16 mouse cellular contexts compared by ENCODE assay signal in the genomic region with DNA sequence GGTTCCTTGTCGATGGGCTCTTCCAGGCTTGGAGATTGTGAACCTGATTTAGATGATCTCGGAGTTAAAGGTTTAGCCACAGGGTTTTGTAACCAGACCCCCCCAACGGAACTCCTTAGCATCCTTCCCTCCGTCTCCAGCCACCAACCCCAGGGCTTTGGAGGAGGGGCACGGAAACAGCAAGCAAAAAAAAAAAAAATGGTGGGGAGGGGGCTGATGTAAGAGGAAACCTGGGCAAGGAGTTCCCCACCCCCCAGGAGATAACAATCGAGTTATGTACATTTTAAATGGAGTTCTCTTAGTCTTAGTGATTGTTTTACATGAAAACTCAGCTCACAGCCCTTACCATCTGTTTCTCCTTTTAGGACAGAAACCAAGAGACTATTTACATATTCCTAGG.
A peak's percentile ranks its signal among the peaks of the same experiment; 100 is the strongest.
DNase-seq lines count a peak whose midpoint lies in the region; ATAC-seq and TF ChIP-seq lines count a peak whose summit lies in the region.
"Had no signal": no experiment of that assay in that cellular context is flagged by ENCODE, and none has a peak within 500 bp of the region (broad histone marks: within the 10 kb centered on the region; RNA-seq: fewer than 3 reads in every experiment).

No protein-coding gene starts in this region.

- TF ChIP-seq POLR2A in kidney, adult 2 months (IDR thresholded peaks at IDR 0.05; ENCODE audit: low read depth, low read length), result no peak
- TF ChIP-seq POLR2A in cerebellum, adult 2 months (IDR thresholded peaks at IDR 0.05; ENCODE audit: borderline replicate concordance, insufficient read depth, low read length), result no peak

- no peak overlapping the region for H3K27ac ChIP-seq in heart, embryonic 13.5 days (replicated peaks)
- no peak overlapping the region for H3K27ac ChIP-seq in kidney, postnatal 0 days
- no peak overlapping the region for H3K27ac ChIP-seq in kidney, adult 2 months (ENCODE audit: insufficient read depth, low read depth, low read length)
- no peak overlapping the region for H3K27ac ChIP-seq in embryonic facial prominence, embryonic 10.5 days (replicated peaks)
- no peak overlapping the region for H3K27ac ChIP-seq in limb, embryonic 10.5 days
- no peak overlapping the region for H3K27ac ChIP-seq in cerebellum, adult 2 months (ENCODE audit: insufficient read depth, low read length)
- H3K27ac ChIP-seq: forebrain, embryonic 13.5 days; left cerebral cortex, adult 2 months; liver, embryonic 12.5 days; midbrain, embryonic 12.5 days had no signal

- 31% methylated on average over 6 of the region's 6 CpGs for WGBS in heart, embryonic 13.5 days
- 17% methylated on average over 6 of the region's 6 CpGs for WGBS in kidney, postnatal 0 days
- 39% methylated on average over 6 of the region's 6 CpGs for WGBS in kidney, adult 2 months
- 28% methylated on average over 6 of the region's 6 CpGs for WGBS in embryonic facial prominence, embryonic 10.5 days
- 18% methylated on average over 6 of the region's 6 CpGs for WGBS in limb, embryonic 10.5 days
- 52% methylated on average over 6 of the region's 6 CpGs for WGBS in cerebellum, adult 2 months

- DNase-seq in heart, adult 8-10 months (ENCODE audit: low spot score), result no peak
- no peak for DNase-seq in kidney, postnatal 0 days (ENCODE audit: low spot score)
- no peak for DNase-seq in kidney, adult 2 months
- peak; percentile 21 for DNase-seq in embryonic facial prominence, embryonic 10.5 days (ENCODE audit: low spot score)
- no peak for DNase-seq in limb, embryonic 10.5 days (ENCODE audit: low spot score)
- DNase-seq in left cerebral cortex, postnatal 14 days (ENCODE audit: low spot score in 2 of 2), result no peak
- no peak for DNase-seq in cerebellum, adult 2 months
- DNase-seq: cerebellum, adult 11 months; heart, adult 18-20 months; thymus, postnatal 14 days had no signal

- no peak for ATAC-seq in heart, embryonic 13.5 days (ENCODE audit: extremely low read depth, insufficient number of reproducible peaks, low FRiP score, low TSS enrichment)
- ATAC-seq in kidney, postnatal 0 days (replicated peaks; ENCODE audit: low FRiP score, low read depth), result no peak
- ATAC-seq: activated CD4-positive, CD25-positive, alpha-beta regulatory T cell, adult 4 months; forebrain, embryonic 13.5 days; liver, embryonic 12.5 days had no signal

- H3K9me3 ChIP-seq in heart, embryonic 13.5 days, result no peaks in the 10 kb centered on the region
- no peaks in the 10 kb centered on the region for H3K9me3 ChIP-seq in kidney, postnatal 0 days (replicated peaks; ENCODE audit: low read length)
- H3K9me3 ChIP-seq in embryonic facial prominence, embryonic 10.5 days, result no peaks in the 10 kb centered on the region
- no peaks in the 10 kb centered on the region for H3K9me3 ChIP-seq in limb, embryonic 10.5 days (replicated peaks)
- H3K9me3 ChIP-seq: forebrain, embryonic 13.5 days; liver, embryonic 12.5 days; midbrain, embryonic 12.5 days had no signal

- H3K4me2 ChIP-seq in heart, embryonic 13.5 days, result peak overlapping the region; percentile 58
- 0 out of 2 replicates have a peak overlapping the region, but pooled peaks have one; percentile 15 for H3K4me2 ChIP-seq in kidney, postnatal 0 days (ENCODE audit: low read length)
- H3K4me2 ChIP-seq: liver, embryonic 12.5 days had no signal

- peaks cover 11% of the 10 kb centered on the region for H3K4me1 ChIP-seq in heart, embryonic 13.5 days
- no peaks in the 10 kb centered on the region for H3K4me1 ChIP-seq in kidney, postnatal 0 days (replicated peaks; ENCODE audit: insufficient read depth, low read length)
- no peaks in the 10 kb centered on the region for H3K4me1 ChIP-seq in kidney, adult 2 months (ENCODE audit: control insufficient read depth, insufficient read depth, low read length)
- H3K4me1 ChIP-seq in embryonic facial prominence, embryonic 10.5 days, result peaks cover 19% of the 10 kb centered on the region
- peaks cover 19% of the 10 kb centered on the region for H3K4me1 ChIP-seq in limb, embryonic 10.5 days
- no peaks in the 10 kb centered on the region for H3K4me1 ChIP-seq in cerebellum, adult 2 months (ENCODE audit: control insufficient read depth, insufficient read depth, low read length)
- H3K4me1 ChIP-seq: liver, embryonic 12.5 days had no signal

- H3K36me3 ChIP-seq in heart, embryonic 13.5 days, result no peaks in the 10 kb centered on the region
- no peaks in the 10 kb centered on the region for H3K36me3 ChIP-seq in kidney, postnatal 0 days (ENCODE audit: insufficient read depth, low read length)
- H3K36me3 ChIP-seq in kidney, adult 2 months (ENCODE audit: control insufficient read depth, insufficient read depth, low read length), result no peaks in the 10 kb centered on the region
- H3K36me3 ChIP-seq in embryonic facial prominence, embryonic 10.5 days (replicated peaks), result no peaks in the 10 kb centered on the region
- H3K36me3 ChIP-seq in limb, embryonic 10.5 days, result no peaks in the 10 kb centered on the region
- H3K36me3 ChIP-seq: liver, embryonic 12.5 days; midbrain, embryonic 12.5 days had no signal

- intact Hi-C loops in left cerebral cortex, postnatal 14 days (cut with DNase I), result no loop called here

- 0 out of 2 replicates have a peak overlapping the region, but pooled peaks have one; percentile 37 for H3K9ac ChIP-seq in heart, embryonic 13.5 days
- no peak overlapping the region for H3K9ac ChIP-seq in kidney, postnatal 0 days (ENCODE audit: low read depth, low read length)
- H3K9ac ChIP-seq: forebrain, embryonic 13.5 days; liver, embryonic 12.5 days; midbrain, embryonic 12.5 days had no signal

- TF ChIP-seq CTCF in kidney, postnatal 0 days (IDR thresholded peaks at IDR 0.05; ENCODE audit: low read depth), result no peak
- TF ChIP-seq CTCF in kidney, adult 2 months (conservative IDR thresholded peaks at IDR 0.05; ENCODE audit: insufficient read depth, insufficient read length, low read depth, low read length), result no peak
- no peak for TF ChIP-seq CTCF in cerebellum, adult 2 months (IDR thresholded peaks at IDR 0.05; ENCODE audit: borderline replicate concordance, insufficient read depth, low read depth, low read length)

- H3K4me3 ChIP-seq in heart, embryonic 13.5 days, result peak overlapping the region; percentile 22; the same call in 1 of the 2 replicates
- H3K4me3 ChIP-seq in kidney, postnatal 0 days (replicated peaks; ENCODE audit: low read depth, low read length), result no peak overlapping the region
- no peak overlapping the region for H3K4me3 ChIP-seq in kidney, adult 2 months (ENCODE audit: insufficient read depth, low read depth, low read length)
- H3K4me3 ChIP-seq in embryonic facial prominence, embryonic 10.5 days, result peak overlapping the region; percentile 40; the same call in 1 of the 2 replicates
- H3K4me3 ChIP-seq in limb, embryonic 10.5 days, result peak overlapping the region; percentile 18; the same call in 1 of the 2 replicates
- no peak overlapping the region for H3K4me3 ChIP-seq in cerebellum, adult 2 months (replicated peaks; ENCODE audit: insufficient read depth, low read depth, low read length)
- H3K4me3 ChIP-seq: forebrain, embryonic 13.5 days; left cerebral cortex, adult 2 months; liver, embryonic 12.5 days; midbrain, embryonic 12.5 days had no signal

- no peaks in the 10 kb centered on the region for H3K27me3 ChIP-seq in heart, embryonic 13.5 days (replicated peaks)
- H3K27me3 ChIP-seq in kidney, postnatal 0 days (ENCODE audit: insufficient read depth, low read length), result no peaks in the 10 kb centered on the region
- H3K27me3 ChIP-seq in kidney, adult 2 months (replicated peaks; ENCODE audit: control insufficient read depth, insufficient read depth, low read length), result no peaks in the 10 kb centered on the region
- peaks cover 10% of the 10 kb centered on the region; the same call in 1 of the 2 replicates for H3K27me3 ChIP-seq in embryonic facial prominence, embryonic 10.5 days (replicated peaks; ENCODE audit: low read depth, poor library complexity, severe bottlenecking)
- H3K27me3 ChIP-seq in limb, embryonic 10.5 days (ENCODE audit: low read depth, poor library complexity, severe bottlenecking), result peaks cover 6% of the 10 kb centered on the region; the same call in 1 of the 2 replicates
- H3K27me3 ChIP-seq in cerebellum, adult 2 months (ENCODE audit: control insufficient read depth, insufficient read depth, low read length), result no peaks in the 10 kb centered on the region; the same call in 1 of the 2 replicates
- H3K27me3 ChIP-seq: forebrain, embryonic 13.5 days; liver, embryonic 12.5 days had no signal

Comparison
In these comparisons a context has a peak if more than half of its experiments do, and no peak if none do; other contexts are left out.
1. H3K4me3 ChIP-seq: peak in heart, embryonic 13.5 days (single experiment), embryonic facial prominence, embryonic 10.5 days (single experiment) and limb, embryonic 10.5 days (single experiment); none in kidney, postnatal 0 days (single experiment), kidney, adult 2 months (single experiment) and cerebellum, adult 2 months (single experiment).